In genomic region chr12:57787471-57787870, GRCm38 (mm10) we compare ENCODE assay signal across 9 mouse cellular contexts.
DNase-seq lines count a peak whose midpoint lies in the region; ATAC-seq lines count a peak whose summit lies in the region.
"Had no signal": no experiment of that assay in that cellular context is flagged by ENCODE, and none has a peak within 500 bp of the region (broad histone marks: within the 10 kb centered on the region; RNA-seq: fewer than 3 reads in every experiment).

No protein-coding gene starts in this region.

- DNase-seq in frontal cortex, postnatal 10 days (ENCODE audit: low spot score in 2 of 2) = no peak
- DNase-seq in right cerebral cortex, adult 18-20 months = peak; percentile 1
- DNase-seq in right cerebral cortex, postnatal 36 days (ENCODE audit: low spot score in 2 of 2) = no peak
- DNase-seq in embryonic facial prominence, embryonic 14.5 days (ENCODE audit: low spot score) = peak; percentile 49
- DNase-seq in limb, embryonic 10.5 days (ENCODE audit: low spot score) = peak; percentile 52
- peak; percentile 17 to 43 for DNase-seq in right cerebral cortex, adult 2 months (ENCODE audit: low spot score in 2 of 2)

- no peaks in the 10 kb centered on the region for H3K4me1 ChIP-seq in embryonic facial prominence, embryonic 14.5 days (ENCODE audit: control insufficient read depth, insufficient read depth, low read length)
- H3K4me1 ChIP-seq in limb, embryonic 10.5 days = no peaks in the 10 kb centered on the region

- no peaks in the 10 kb centered on the region for H3K9me3 ChIP-seq in embryonic facial prominence, embryonic 14.5 days (ENCODE audit: control insufficient read depth, low read length)
- H3K9me3 ChIP-seq in limb, embryonic 10.5 days (replicated peaks) = no peaks in the 10 kb centered on the region

- peak; percentile 86 for ATAC-seq in frontal cortex, adult (ENCODE audit: low TSS enrichment)
- no peak for ATAC-seq in embryonic facial prominence, embryonic 14.5 days (ENCODE audit: low read depth)
- ATAC-seq in cerebellum, adult (ENCODE audit: insufficient number of reproducible peaks, low FRiP score, low TSS enrichment) = no peak

- no peaks in the 10 kb centered on the region for H3K36me3 ChIP-seq in embryonic facial prominence, embryonic 14.5 days (ENCODE audit: control insufficient read depth, insufficient read depth, low read length)
- H3K36me3 ChIP-seq in limb, embryonic 10.5 days = no peaks in the 10 kb centered on the region

- H3K27me3 ChIP-seq in embryonic facial prominence, embryonic 14.5 days (replicated peaks; ENCODE audit: control insufficient read depth, insufficient read depth, low read length) = no peaks in the 10 kb centered on the region
- H3K27me3 ChIP-seq in limb, embryonic 10.5 days (ENCODE audit: low read depth, poor library complexity, severe bottlenecking) = no peaks in the 10 kb centered on the region

- H3K4me3 ChIP-seq in embryonic facial prominence, embryonic 14.5 days (ENCODE audit: low read depth, low read length) = no peak overlapping the region
- no peak overlapping the region for H3K4me3 ChIP-seq in limb, embryonic 10.5 days
- H3K4me3 ChIP-seq: myocyte had no signal

- H3K27ac ChIP-seq in embryonic facial prominence, embryonic 14.5 days (replicated peaks; ENCODE audit: low read depth, low read length) = no peak overlapping the region
- no peak overlapping the region for H3K27ac ChIP-seq in limb, embryonic 10.5 days

- no peak overlapping the region for H3K4me2 ChIP-seq in embryonic facial prominence, embryonic 14.5 days (ENCODE audit: low read depth, low read length)

- 25% methylated on average over 5 of the region's 5 CpGs for WGBS in embryonic facial prominence, embryonic 14.5 days
- 32% methylated on average over 5 of the region's 5 CpGs for WGBS in limb, embryonic 10.5 days

- H3K9ac ChIP-seq in embryonic facial prominence, embryonic 14.5 days (ENCODE audit: low read depth, low read length) = no peak overlapping the region

Comparison
In these comparisons a context has a peak if more than half of its experiments do, and no peak if none do; other contexts are left out.
1. DNase-seq: peak in right cerebral cortex, adult 18-20 months (single experiment), embryonic facial prominence, embryonic 14.5 days (single experiment), limb, embryonic 10.5 days (single experiment) and right cerebral cortex, adult 2 months (2 of 2); none in frontal cortex, postnatal 10 days (0 of 2) and right cerebral cortex, postnatal 36 days (0 of 2).